ENCODE assay signal across 22 mouse cellular contexts in genomic region chr7:75539168-75539567, GRCm38 (mm10).
DNase-seq lines count a peak whose midpoint lies in the region; ATAC-seq and TF ChIP-seq lines count a peak whose summit lies in the region.
"Had no signal": no experiment of that assay in that cellular context is flagged by ENCODE, and none has a peak within 500 bp of the region (broad histone marks: within the 10 kb centered on the region; RNA-seq: fewer than 3 reads in every experiment).

No protein-coding gene starts in this region.

- no peaks in the 10 kb centered on the region for H3K9me3 ChIP-seq in kidney, embryonic 14.5 days (ENCODE audit: control insufficient read depth, low read length)
- H3K9me3 ChIP-seq in kidney, embryonic 16.5 days (ENCODE audit: low read length) = no peaks in the 10 kb centered on the region
- H3K9me3 ChIP-seq: embryonic facial prominence, embryonic 13.5 days; embryonic facial prominence, embryonic 15.5 days; forebrain, embryonic 10.5 days; forebrain, embryonic 12.5 days had no signal

- H3K27ac ChIP-seq in kidney, embryonic 14.5 days (ENCODE audit: low read depth, low read length) = no peak overlapping the region
- H3K27ac ChIP-seq in kidney, embryonic 16.5 days (ENCODE audit: low read length) = no peak overlapping the region
- 0 out of 2 replicates have a peak overlapping the region, but pooled peaks have one; percentile 20 for H3K27ac ChIP-seq in layer of hippocampus, adult 2 months
- H3K27ac ChIP-seq: embryonic facial prominence, embryonic 13.5 days; embryonic facial prominence, embryonic 15.5 days; forebrain, embryonic 10.5 days; forebrain, embryonic 12.5 days had no signal

- 25% methylated on average over 3 of the region's 3 CpGs for WGBS in kidney, embryonic 14.5 days
- 45% methylated on average over 3 of the region's 3 CpGs for WGBS in kidney, embryonic 16.5 days

- H3K36me3 ChIP-seq in kidney, embryonic 14.5 days (ENCODE audit: control insufficient read depth, insufficient read depth, low read length) = no peaks in the 10 kb centered on the region
- H3K36me3 ChIP-seq in kidney, embryonic 16.5 days (ENCODE audit: insufficient read depth, low read length) = 0 out of 2 replicates have a peak, but pooled peaks cover 2% of the 10 kb centered on the region
- H3K36me3 ChIP-seq: embryonic facial prominence, embryonic 13.5 days; embryonic facial prominence, embryonic 15.5 days; forebrain, embryonic 12.5 days had no signal

- no peaks in the 10 kb centered on the region for H3K27me3 ChIP-seq in kidney, embryonic 14.5 days (ENCODE audit: control insufficient read depth, insufficient read depth, low read length)
- H3K27me3 ChIP-seq in kidney, embryonic 16.5 days (ENCODE audit: insufficient read depth, low read length) = no peaks in the 10 kb centered on the region
- H3K27me3 ChIP-seq: embryonic facial prominence, embryonic 13.5 days; embryonic facial prominence, embryonic 15.5 days; forebrain, embryonic 12.5 days had no signal

- peak; percentile 78 for ATAC-seq in kidney, embryonic 14.5 days (ENCODE audit: low FRiP score, low TSS enrichment)
- ATAC-seq in kidney, embryonic 16.5 days (ENCODE audit: low FRiP score, low TSS enrichment) = peak; percentile 31; the same call in 1 of the 2 replicates
- ATAC-seq: forebrain, embryonic 14.5 days had no signal

- no peak for TF ChIP-seq CTCF in layer of hippocampus, adult 2 months (conservative IDR thresholded peaks at IDR 0.05)

- no peak overlapping the region for H3K4me3 ChIP-seq in kidney, embryonic 14.5 days (ENCODE audit: low read length)
- no peak overlapping the region for H3K4me3 ChIP-seq in kidney, embryonic 16.5 days (ENCODE audit: low read length)
- no peak overlapping the region for H3K4me3 ChIP-seq in layer of hippocampus, adult 2 months
- H3K4me3 ChIP-seq: embryonic facial prominence, embryonic 13.5 days; embryonic facial prominence, embryonic 15.5 days; erythroblast, embryonic 14.5 days; forebrain, embryonic 10.5 days; forebrain, embryonic 12.5 days had no signal

- DNase-seq in kidney, adult 11 months = no peak
- no peak for DNase-seq in kidney, adult 18-20 months
- no peak for DNase-seq in layer of hippocampus, adult 2 months (ENCODE audit: low spot score in 2 of 2)
- DNase-seq in layer of hippocampus, adult 9-10 months (ENCODE audit: low spot score) = no peak
- DNase-seq: adrenal gland, adult 2 months; adrenal gland, postnatal 10 days; adrenal gland, postnatal 25 days; cerebellum, adult 11 months; cerebellum, adult 18-20 months; cerebellum, adult 8-10 months; cerebellum, adult 9-11 months; cerebellum, postnatal 14 days; cerebellum, postnatal 36 days; embryo, embryonic 11 days had no signal

- H3K4me2 ChIP-seq in kidney, embryonic 14.5 days (replicated peaks; ENCODE audit: low read depth, low read length) = no peak overlapping the region
- no peak overlapping the region for H3K4me2 ChIP-seq in kidney, embryonic 16.5 days (replicated peaks; ENCODE audit: low read depth, low read length)
- H3K4me2 ChIP-seq: embryonic facial prominence, embryonic 13.5 days; embryonic facial prominence, embryonic 15.5 days; forebrain, embryonic 12.5 days had no signal

- 0 out of 2 replicates have a peak, but pooled peaks cover 6% of the 10 kb centered on the region for H3K4me1 ChIP-seq in kidney, embryonic 14.5 days (ENCODE audit: control insufficient read depth, insufficient read depth, low read length)
- H3K4me1 ChIP-seq in kidney, embryonic 16.5 days (ENCODE audit: insufficient read depth, low read length) = peaks cover 5% of the 10 kb centered on the region
- H3K4me1 ChIP-seq: embryonic facial prominence, embryonic 13.5 days; embryonic facial prominence, embryonic 15.5 days; forebrain, embryonic 10.5 days; forebrain, embryonic 12.5 days had no signal

- H3K9ac ChIP-seq in kidney, embryonic 14.5 days (ENCODE audit: low read depth, low read length) = no peak overlapping the region
- H3K9ac ChIP-seq in kidney, embryonic 16.5 days (replicated peaks; ENCODE audit: low read length) = no peak overlapping the region
- H3K9ac ChIP-seq: embryonic facial prominence, embryonic 13.5 days; embryonic facial prominence, embryonic 15.5 days; forebrain, embryonic 12.5 days had no signal
